Mouse (Mus musculus): ENCODE measurements around the gene Ppp1r18.
A peak's percentile ranks its signal among the peaks of the same experiment; 100 is the strongest.

Ppp1r18 gene

DNA sequence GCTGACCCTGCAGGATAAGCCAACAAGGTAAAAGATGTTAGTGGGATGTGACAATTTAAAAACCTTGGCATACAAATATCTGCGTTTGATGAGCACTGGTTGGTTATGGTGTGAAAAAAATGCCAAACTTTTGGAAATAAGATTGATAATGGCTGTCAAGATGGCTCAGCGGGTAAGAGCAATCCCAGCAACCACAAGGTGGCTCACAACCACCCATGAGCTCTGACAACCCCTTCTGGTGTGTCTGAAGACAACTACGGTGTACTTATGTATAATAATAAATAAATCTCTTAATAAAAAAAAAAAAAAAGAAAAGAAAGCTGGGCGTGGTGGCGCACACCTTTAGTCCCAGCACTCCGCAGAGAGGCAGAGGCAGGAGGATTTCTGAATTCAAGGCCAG, 49.6 kb downstream of the Ppp1r18 start:
- DNase-seq (ENCODE audit: low spot score): no peak

DNA sequence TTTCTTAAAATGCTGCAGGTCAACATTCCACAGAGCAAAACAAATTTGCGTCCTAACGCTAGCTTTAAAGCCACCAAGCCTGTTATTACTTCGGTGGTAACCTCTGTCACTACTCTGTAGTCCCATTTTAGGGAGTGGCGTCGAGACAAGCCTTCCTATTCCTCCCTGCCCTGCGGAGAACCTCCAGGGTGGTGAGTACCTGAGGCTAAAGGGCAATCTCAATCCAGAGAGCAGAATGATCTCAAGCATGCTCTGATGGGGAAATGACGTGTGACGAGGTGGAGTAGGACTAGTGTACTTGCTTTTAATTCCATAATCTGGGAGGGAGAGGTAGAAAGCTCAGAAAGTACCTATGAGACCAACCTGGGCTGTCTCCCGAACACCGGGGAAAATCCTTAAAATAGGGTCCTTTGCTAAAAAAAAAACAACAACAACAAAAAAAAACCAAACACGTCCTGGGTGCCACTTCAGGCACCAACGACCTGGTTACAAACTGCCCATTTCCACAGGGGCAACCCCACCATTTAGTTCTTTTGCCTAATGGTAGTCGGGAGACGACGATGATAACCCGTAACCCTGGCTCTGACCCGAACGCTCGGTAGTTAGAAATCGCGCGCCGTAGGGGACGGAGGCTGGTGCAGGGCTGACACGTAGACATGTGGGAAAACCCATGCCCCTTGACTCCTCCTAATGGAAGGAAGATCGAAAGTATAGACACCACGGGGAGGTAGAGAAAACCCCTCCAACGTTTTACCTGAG, 50.3 kb downstream of the Ppp1r18 start:
- peak; percentile 17 for DNase-seq (ENCODE audit: low spot score)

DNA sequence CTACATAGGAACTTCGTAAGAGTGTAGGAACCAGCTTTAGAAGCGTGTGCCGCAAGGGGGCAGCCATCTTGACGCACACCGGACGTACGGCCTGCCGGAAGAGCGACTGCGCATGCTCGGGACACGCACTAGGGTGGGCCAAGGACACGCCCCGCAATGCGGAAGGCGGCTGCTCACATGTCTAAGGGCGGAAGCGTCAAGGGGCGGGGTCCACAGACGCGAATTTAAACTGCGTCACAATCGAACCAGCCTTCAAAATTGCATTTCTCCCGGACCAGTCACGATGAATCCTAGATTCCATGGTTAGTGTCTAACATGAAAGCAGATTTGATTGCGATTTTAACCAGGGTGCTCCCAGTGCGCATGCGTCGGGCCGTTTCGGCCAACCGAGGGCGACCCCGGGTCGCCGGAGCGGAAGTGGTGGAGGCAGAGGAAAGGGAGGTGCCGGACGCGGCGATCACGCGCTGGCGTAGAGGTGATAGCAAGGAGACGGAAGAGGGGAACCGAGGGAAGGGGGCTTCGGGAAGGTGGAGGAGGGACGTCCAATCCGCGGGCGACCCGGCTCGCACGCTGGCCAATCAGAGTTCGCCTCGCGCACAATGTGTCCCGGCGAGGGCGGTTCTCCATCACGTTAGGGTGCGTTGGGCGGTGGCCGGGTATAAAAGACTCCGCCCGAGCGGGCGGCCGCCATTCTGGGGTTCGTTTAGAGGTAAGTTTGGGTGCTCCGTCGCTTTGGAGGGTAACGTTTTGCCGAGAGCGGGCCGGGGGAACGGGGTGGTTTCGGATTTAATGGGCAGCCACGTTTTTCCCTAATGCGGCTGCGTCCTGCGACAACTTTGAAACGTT, 51.1 kb downstream of the Ppp1r18 start, which contains the start of the genes Mrps18b and Ppp1r10:
Gene Mrps18b, minus strand, starts transcription at position 93 of the 846 bp plus-strand sequence.
Gene Ppp1r10, plus strand, starts transcription at position 138 of the 846 bp plus-strand sequence.
- peak; percentile 100 for DNase-seq (ENCODE audit: low spot score)

DNA sequence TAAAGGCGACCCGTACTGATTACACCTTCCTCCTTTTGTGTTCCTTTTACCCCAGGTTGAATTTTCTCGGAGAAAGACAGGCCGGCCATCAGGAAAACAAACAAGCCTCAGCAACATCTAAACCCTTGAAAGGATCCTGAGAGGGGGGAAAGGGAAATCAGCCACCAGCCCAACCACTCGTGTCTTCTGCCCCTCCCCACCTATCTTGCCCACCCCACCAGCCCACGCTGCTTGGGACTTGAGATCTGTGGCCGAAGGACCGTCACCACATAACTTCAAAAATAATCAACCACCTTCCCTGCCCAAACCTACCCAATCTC, 51.7 kb downstream of the Ppp1r18 start:
- DNase-seq (ENCODE audit: low spot score): peak; percentile 40

DNA sequence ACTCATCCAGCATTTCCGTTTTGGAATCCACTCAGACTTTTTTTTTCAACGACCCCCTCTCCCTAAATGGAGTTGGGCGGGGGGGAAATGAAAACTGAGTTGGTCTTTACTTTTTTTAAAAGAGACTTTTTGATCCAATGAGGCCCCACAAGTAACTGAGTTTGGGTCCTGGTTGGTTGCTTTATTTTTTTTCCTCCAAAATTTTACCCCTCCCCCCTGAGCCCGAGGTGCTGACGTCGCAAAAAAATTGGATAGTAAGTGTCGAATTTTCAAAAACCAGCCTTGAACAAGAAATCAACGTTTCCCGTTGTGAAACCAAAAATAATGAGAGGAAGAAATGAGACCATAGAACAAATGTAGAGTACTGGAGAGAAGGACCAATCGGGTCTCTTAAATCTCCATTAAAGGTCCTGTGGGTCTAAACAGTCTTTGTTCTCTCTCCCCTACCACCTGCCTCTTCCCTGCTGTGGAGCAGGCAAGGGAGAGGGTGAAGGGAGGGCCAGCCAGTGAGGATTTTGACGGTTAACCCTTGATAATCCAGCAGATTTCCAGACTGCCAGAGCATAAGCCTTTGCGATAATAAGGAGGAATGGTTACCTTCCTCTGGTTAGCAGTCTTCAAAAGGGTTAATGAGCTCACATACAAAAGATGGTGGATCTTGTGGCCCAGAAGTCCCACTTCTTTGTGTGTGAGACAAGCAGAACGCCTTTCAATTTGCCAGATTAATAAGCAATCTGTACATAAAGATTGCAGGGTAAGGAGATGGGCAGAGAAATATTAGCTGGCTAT, 52.3 kb downstream of the Ppp1r18 start:
- peak; percentile 64 for DNase-seq (ENCODE audit: low spot score)

DNA sequence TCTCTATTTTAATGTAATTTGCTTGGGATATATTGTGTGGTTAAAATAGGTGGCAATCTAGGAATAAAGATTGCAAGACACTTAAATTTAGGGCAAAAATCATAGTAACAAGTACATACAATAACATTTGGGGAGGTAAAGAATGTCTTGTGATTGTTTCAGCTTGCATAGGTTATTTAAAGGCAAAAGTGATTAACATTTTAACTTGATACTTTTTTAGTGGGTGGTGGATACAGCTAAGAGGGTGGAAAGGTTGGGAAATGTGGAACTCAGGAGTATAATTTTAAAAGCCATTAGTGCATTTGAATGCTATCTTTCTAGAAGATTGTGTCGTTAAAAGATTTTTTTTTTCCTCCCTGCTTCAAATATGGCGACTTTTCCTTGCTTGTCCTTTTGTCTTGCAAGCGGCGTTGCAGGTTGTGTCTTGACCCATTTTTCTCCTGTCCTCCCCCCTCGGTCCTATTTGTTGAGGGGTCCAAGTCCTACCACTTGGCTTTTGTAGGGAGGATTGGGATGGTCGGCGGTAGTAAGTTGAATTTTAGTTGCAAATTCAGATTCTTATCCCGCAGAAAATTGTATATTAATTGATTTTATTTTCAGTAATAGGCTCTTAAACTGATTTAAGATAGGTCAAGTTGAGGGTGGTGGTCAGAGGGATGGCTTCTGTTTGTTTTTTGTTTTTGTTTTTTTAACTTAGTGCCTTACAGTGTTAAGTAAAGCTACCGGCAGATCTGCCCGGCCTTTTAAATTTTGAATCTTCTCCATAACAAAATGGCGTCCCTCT, 53.1 kb downstream of the Ppp1r18 start:
- DNase-seq (ENCODE audit: low spot score): peak; percentile 61

DNA sequence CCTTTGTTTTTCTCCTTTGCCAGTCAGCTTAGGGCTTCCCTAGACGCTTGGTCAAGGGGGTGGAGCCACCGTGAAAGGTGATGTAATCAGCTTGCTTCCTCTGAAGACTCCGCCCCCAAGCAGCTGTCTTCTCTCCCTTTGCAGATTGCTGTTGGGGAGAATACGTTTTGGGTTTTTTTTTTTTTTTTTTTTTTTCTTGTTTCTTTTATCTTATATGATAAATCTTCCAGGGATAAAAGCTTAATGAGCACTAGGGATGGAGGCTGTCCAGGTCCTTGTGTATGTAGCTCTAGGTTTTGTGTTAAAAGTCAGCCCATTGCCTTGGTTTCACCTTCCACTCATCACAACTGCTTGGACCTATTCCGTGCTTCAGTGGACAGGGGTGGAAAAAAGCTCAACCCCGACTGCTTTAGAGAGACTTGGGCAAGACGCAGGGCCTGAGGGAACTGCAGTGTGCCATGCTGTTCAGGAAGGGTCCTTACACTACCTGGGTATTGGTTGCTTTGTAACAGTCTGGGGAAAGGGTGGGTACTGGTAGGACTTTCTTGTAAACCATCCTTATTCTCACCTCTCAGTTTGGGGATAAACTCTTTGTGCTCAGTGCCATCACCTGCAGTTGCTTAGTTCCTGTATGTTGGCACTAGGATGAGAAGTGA, 53.8 kb downstream of the Ppp1r18 start:
- peak; percentile 97 for DNase-seq (ENCODE audit: low spot score)

DNA sequence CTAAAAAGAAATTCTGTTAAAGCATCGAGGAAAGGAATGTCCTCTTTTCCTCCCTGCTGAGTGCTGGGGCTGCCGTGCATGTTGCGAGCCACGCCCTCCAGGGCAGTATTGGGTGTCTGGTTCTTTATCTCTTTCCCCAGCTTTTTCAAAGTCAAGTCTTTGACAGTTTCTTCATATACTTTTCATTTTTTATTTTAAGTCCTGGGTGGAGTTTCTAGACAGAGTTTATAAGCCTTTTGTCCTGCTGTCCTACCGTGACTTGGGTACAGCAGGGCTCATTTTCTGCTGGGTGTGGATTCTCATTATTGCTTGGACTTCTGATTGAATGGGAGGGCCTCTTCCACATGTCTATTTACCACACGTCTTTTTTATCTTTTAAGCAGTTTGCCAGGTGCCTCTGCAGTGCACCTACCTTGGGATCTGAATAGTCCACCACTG, 54.5 kb downstream of the Ppp1r18 start:
- no peak for DNase-seq (ENCODE audit: low spot score)

DNA sequence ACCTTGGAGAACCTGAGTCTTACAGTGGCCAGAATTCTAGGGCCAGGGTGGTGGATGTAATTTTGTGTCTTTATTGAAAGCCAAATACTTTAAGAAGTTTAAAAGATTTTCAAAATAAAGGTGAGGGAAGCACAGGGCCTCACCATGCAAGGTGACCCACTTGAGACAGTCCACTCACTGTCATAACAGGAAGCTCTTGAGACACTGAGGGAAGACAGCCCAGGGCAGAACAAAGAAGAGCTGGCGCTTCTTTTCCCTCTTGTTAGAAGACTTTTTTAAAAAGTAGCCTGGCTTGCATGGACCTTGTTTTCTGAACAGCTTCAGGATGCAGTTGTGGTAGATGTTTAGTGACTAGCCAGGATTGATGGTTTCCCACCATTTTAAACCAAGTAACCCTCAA, 55.0 kb downstream of the Ppp1r18 start:
- no peak for DNase-seq (ENCODE audit: low spot score)

DNA sequence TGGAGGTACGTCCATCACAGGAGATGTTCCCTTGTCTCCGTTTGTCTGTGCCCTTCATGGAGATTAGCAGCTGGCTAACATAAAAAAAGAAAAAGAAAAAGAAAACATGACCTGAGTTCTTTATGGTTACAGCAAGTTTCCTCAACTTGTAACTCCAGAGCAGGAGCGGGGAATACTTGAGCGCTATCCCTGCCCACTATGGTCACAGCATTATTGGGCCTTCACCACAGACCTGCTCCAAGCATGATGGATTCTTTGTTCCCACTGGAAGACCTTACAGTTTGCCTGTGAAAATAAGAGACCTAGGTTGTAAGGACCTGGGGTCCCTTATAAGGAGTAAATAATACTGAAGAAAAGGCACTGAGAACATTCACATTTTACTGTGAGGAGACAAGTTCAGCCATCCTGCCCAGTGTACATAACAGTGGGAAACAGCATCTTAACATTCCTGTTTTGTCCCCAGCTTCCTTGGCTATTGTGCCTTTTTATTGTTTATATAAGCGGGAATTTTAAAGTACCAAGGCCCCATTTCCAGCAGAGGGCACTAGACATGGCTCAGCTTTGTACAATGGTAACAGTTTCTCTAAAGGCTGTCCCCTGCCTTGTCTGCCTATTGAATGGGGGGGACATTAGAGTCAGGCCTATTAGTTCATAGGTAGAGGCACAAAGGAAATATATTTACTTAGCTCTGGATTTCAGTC, 55.6 kb downstream of the Ppp1r18 start:
- peak; percentile 71 for DNase-seq (ENCODE audit: low spot score)

DNA sequence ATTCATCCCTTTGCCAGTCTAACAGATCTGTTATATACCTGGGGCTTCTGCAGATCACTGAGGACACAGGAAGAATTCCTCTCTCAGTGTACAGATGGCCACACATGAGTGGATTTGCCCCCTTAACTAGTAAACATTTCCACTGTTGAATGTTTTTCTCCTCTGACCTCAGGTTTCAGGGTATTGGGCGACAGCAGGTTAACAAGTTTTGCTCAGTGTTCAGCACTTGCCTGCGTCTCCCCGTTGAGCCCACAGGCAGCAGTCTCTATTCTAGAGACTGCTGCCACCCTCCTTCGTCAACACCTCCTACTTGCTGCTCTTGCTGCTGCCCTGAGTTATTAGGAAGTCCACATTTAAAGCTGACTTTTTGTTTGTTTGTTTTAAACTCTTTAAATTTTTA, 56.3 kb downstream of the Ppp1r18 start:
- no peak for DNase-seq (ENCODE audit: low spot score)

DNA sequence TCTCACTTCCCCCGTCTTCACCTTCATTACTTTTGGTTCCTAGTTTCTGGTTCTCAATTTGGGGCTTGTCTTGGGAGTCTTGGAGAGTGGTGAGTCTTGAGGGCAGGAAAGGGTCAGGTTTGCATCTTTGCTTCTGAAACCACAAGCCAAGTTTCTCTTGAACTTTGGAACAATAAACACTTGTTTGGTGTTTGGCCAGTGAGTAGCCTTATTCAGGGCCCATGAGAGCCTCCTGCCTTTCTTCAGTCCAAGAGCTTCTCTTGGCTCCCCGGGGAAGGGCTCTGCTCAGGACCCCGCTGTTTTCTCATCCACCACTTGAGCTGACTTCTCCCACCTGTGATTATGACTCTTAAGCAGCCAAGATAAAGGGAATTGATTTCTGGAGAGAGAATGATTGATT, 57.2 kb downstream of the Ppp1r18 start:
- no peak for DNase-seq (ENCODE audit: low spot score)

DNA sequence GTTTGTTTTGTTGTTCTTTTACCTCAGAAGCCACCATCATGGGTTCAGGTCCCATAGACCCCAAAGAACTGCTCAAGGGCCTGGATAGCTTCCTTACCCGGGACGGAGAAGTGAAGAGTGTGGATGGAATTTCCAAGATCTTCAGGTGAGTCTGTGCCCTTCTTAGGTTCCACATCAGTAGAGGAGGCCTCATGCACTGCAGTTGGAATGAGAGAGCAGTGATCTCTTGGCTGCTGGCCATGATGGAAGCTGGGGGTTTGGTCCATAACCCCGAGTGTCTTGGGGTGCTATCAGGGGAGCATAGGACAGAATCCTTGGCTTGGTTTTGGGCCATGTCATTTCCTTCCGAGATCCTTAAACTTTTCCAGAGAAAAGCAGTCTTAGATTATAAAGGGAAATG, 57.9 kb downstream of the Ppp1r18 start:
- DNase-seq (ENCODE audit: low spot score): no peak
